Mouse (Mus musculus): ENCODE data around the gene Hectd4.

DNA sequence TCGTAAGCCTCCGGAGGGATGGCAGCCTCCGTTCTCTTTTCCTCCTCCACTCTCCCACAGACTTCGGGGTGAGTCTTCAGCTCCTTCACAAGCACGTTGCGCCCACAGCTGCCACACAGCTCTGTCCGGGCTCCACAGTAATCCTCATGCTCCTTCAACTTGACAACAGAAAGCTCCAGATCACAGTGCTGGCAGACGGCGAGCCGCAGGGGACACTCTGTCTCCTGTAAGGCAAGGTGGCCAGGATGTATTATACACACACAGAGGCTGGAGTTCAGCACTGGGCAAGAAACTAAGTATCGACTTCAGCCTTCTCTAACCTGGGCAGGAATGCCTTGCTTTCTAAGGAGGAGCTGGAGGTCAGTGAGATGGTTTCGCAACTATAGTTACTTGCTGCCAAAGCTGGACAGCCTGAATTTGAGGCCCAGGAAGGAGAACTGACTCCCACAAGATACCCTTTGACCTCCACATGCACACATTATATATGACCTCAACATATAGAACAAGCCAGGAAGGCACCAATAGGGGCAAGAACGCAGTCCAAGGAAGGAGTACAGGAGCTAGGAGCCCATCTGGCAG, 158.7 kb downstream of the Hectd4 start:
- no peak for TF ChIP-seq POLR2A (IDR thresholded peaks at IDR 0.05; ENCODE audit: insufficient read depth, low read depth, low read length)
- no peak for TF ChIP-seq CTCF (IDR thresholded peaks at IDR 0.05)
- TF ChIP-seq EP300 (IDR thresholded peaks at IDR 0.05; ENCODE audit: insufficient read depth, low read depth, low read length), result no peak

Measured in heart, adult 2 months (tissue).